Mouse (Mus musculus): ENCODE measurements around the gene Chtop. TPM values are rescaled to one million over a fixed set of nuclear protein-coding genes. Genes with fewer than 3 reads are reported as not detected.

Gene Chtop
- total and polyA plus RNA-seq, 3 experiments = 78.6 to 135 (median 97.0) TPM

GRCm38 (mm10) chr3:90537905-90538296, 28.6 kb upstream of the Chtop start:
- H3K4me3 ChIP-seq (ENCODE audit: low read depth, low read length) = no peak overlapping the region
- H3K4me1 ChIP-seq (ENCODE audit: insufficient read depth, low read depth, low read length) = no peaks in the 10 kb centered on the region
- H3K36me3 ChIP-seq (replicated peaks) = no peaks in the 10 kb centered on the region
- no peak for DNase-seq (ENCODE audit: low spot score)
- H3K27me3 ChIP-seq (ENCODE audit: insufficient read depth, low read length) = peaks cover 35% of the 10 kb centered on the region
- no peak for ATAC-seq (ENCODE audit: extremely low read depth, insufficient number of reproducible peaks, low FRiP score, poor library complexity, severe bottlenecking)
- H3K9me3 ChIP-seq (replicated peaks) = no peaks in the 10 kb centered on the region
- no peak for TF ChIP-seq GATA2 (IDR thresholded peaks at IDR 0.05; ENCODE audit: borderline replicate concordance, low read depth, low read length)
- TF ChIP-seq GATA1 (IDR thresholded peaks at IDR 0.05; ENCODE audit: borderline replicate concordance, low read length) = no peak
- no peak for TF ChIP-seq CTCF (IDR thresholded peaks at IDR 0.05; ENCODE audit: low read depth, low read length)
- no peak for TF ChIP-seq TAL1 (conservative IDR thresholded peaks at IDR 0.05; ENCODE audit: low read depth, low read length)
- no peak for TF ChIP-seq POLR2AphosphoS5 (IDR thresholded peaks at IDR 0.05; ENCODE audit: insufficient replicate concordance, low read depth, low read length)

GRCm38 (mm10) chr3:90537141-90537904, 28.0 kb upstream of the Chtop start, which contains the start of gene S100a16:
TSS of gene S100a16 (plus strand) at chr3:90537254.
- no peak within 1 kb of the TSS for H3K4me3 ChIP-seq (ENCODE audit: low read depth, low read length)
- no peaks in the 10 kb centered on the region for H3K9me3 ChIP-seq (replicated peaks)
- ATAC-seq (ENCODE audit: extremely low read depth, insufficient number of reproducible peaks, low FRiP score, poor library complexity, severe bottlenecking) (no peak), DNase-seq (ENCODE audit: low spot score) (no peak)
- H3K36me3 ChIP-seq (replicated peaks) = no peaks in the 10 kb centered on the region
- no peaks in the 10 kb centered on the region for H3K4me1 ChIP-seq (ENCODE audit: insufficient read depth, low read depth, low read length)
- peaks cover 30% of the 10 kb centered on the region for H3K27me3 ChIP-seq (ENCODE audit: insufficient read depth, low read length)
- no peak for TF ChIP-seq GATA2 (IDR thresholded peaks at IDR 0.05; ENCODE audit: borderline replicate concordance, low read depth, low read length)

DNA sequence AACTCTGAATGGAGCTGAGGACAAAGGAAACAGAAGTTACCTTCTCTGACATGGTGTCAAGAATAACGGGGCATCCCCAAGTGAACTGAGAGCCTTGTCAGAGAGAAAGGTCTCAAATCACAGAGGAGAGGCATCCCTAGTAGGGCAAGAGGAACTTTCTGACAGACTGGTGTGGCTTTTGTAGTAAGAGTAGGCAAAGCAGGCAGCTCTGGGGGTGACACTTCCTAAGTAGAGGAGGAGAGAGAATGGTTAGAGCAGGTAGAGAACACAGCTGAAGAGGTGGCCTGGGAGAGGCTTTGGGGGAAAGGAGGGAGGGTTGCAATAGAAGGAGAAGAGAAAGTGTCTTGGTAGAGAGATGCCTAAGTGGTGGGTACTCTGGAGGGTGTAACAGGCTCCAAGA, 26.1 kb upstream of the Chtop start:
- H3K4me3 ChIP-seq (ENCODE audit: low read depth, low read length) = no peak overlapping the region
- TF ChIP-seq GATA2 (IDR thresholded peaks at IDR 0.05; ENCODE audit: borderline replicate concordance, low read depth, low read length) (no peak), POLR2AphosphoS5 (IDR thresholded peaks at IDR 0.05; ENCODE audit: insufficient replicate concordance, low read depth, low read length) (no peak), CTCF (IDR thresholded peaks at IDR 0.05; ENCODE audit: low read depth, low read length) (no peak), GATA1 (IDR thresholded peaks at IDR 0.05; ENCODE audit: borderline replicate concordance, low read length) (no peak), TAL1 (conservative IDR thresholded peaks at IDR 0.05; ENCODE audit: low read depth, low read length) (no peak)
- H3K36me3 ChIP-seq (replicated peaks) = no peaks in the 10 kb centered on the region
- DNase-seq (ENCODE audit: low spot score) = no peak
- H3K4me1 ChIP-seq (ENCODE audit: insufficient read depth, low read depth, low read length) = no peaks in the 10 kb centered on the region
- ATAC-seq (ENCODE audit: extremely low read depth, insufficient number of reproducible peaks, low FRiP score, poor library complexity, severe bottlenecking) = no peak
- H3K27me3 ChIP-seq (ENCODE audit: insufficient read depth, low read length) = peaks cover 18% of the 10 kb centered on the region
- H3K9me3 ChIP-seq (replicated peaks) = no peaks in the 10 kb centered on the region

GRCm38 (mm10) chr3:90531713-90532112, 22.4 kb upstream of the Chtop start:
- Histone ChIP-seq H3K36me3 (replicated peaks) (no peaks in the 10 kb centered on the region), H3K4me1 (ENCODE audit: insufficient read depth, low read depth, low read length) (peaks cover 2% of the 10 kb centered on the region; the same call in 1 of the 2 replicates), H3K27me3 (ENCODE audit: insufficient read depth, low read length) (peaks cover 32% of the 10 kb centered on the region), H3K4me3 (ENCODE audit: low read depth, low read length) (no peak overlapping the region), H3K9me3 (replicated peaks) (no peaks in the 10 kb centered on the region)
- ATAC-seq (ENCODE audit: extremely low read depth, insufficient number of reproducible peaks, low FRiP score, poor library complexity, severe bottlenecking) = no peak
- no peak for TF ChIP-seq TAL1 (conservative IDR thresholded peaks at IDR 0.05; ENCODE audit: low read depth, low read length)
- no peak for TF ChIP-seq GATA1 (IDR thresholded peaks at IDR 0.05; ENCODE audit: borderline replicate concordance, low read length)
- TF ChIP-seq POLR2AphosphoS5 (IDR thresholded peaks at IDR 0.05; ENCODE audit: insufficient replicate concordance, low read depth, low read length) = no peak
- no peak for TF ChIP-seq GATA2 (IDR thresholded peaks at IDR 0.05; ENCODE audit: borderline replicate concordance, low read depth, low read length)
- TF ChIP-seq CTCF (IDR thresholded peaks at IDR 0.05; ENCODE audit: low read depth, low read length) = no peak
- DNase-seq (ENCODE audit: low spot score) = no peak

- Histone ChIP-seq H3K9me3 (replicated peaks) (no peaks in the 10 kb centered on the region), H3K4me3 (ENCODE audit: low read depth, low read length) (no peak overlapping the region), H3K27me3 (ENCODE audit: insufficient read depth, low read length) (peaks cover 39% of the 10 kb centered on the region), H3K36me3 (replicated peaks) (peaks cover 5% of the 10 kb centered on the region), H3K4me1 (ENCODE audit: insufficient read depth, low read depth, low read length) (peaks cover 9% of the 10 kb centered on the region)
- DNase-seq (ENCODE audit: low spot score) (no peak), ATAC-seq (ENCODE audit: extremely low read depth, insufficient number of reproducible peaks, low FRiP score, poor library complexity, severe bottlenecking) (no peak)
- no peak for TF ChIP-seq TAL1 (conservative IDR thresholded peaks at IDR 0.05; ENCODE audit: low read depth, low read length)
- no peak for TF ChIP-seq CTCF (IDR thresholded peaks at IDR 0.05; ENCODE audit: low read depth, low read length)
- TF ChIP-seq GATA1 (IDR thresholded peaks at IDR 0.05; ENCODE audit: borderline replicate concordance, low read length) = no peak
- TF ChIP-seq GATA2 (IDR thresholded peaks at IDR 0.05; ENCODE audit: borderline replicate concordance, low read depth, low read length) = no peak
- TF ChIP-seq POLR2AphosphoS5 (IDR thresholded peaks at IDR 0.05; ENCODE audit: insufficient replicate concordance, low read depth, low read length) = no peak
Observed at GRCm38 (mm10) chr3:90527291-90527873, 18.1 kb upstream of the Chtop start.

GRCm38 (mm10) chr3:90526580-90526979, 17.3 kb upstream of the Chtop start, which contains the start of gene S100a14:
TSS of gene S100a14 (plus strand) at chr3:90526856.
- Histone ChIP-seq H3K36me3 (replicated peaks) (peaks cover 5% of the 10 kb centered on the region), H3K27me3 (ENCODE audit: insufficient read depth, low read length) (peaks cover 33% of the 10 kb centered on the region), H3K9me3 (replicated peaks) (no peaks in the 10 kb centered on the region), H3K4me1 (ENCODE audit: insufficient read depth, low read depth, low read length) (peaks cover 9% of the 10 kb centered on the region), H3K4me3 (ENCODE audit: low read depth, low read length) (no peak within 1 kb of the TSS)
- ATAC-seq (ENCODE audit: extremely low read depth, insufficient number of reproducible peaks, low FRiP score, poor library complexity, severe bottlenecking) = no peak
- TF ChIP-seq GATA2 (IDR thresholded peaks at IDR 0.05; ENCODE audit: borderline replicate concordance, low read depth, low read length) (no peak), POLR2AphosphoS5 (IDR thresholded peaks at IDR 0.05; ENCODE audit: insufficient replicate concordance, low read depth, low read length) (no peak), TAL1 (conservative IDR thresholded peaks at IDR 0.05; ENCODE audit: low read depth, low read length) (no peak), GATA1 (IDR thresholded peaks at IDR 0.05; ENCODE audit: borderline replicate concordance, low read length) (no peak), CTCF (IDR thresholded peaks at IDR 0.05; ENCODE audit: low read depth, low read length) (no peak)
- no peak for DNase-seq (ENCODE audit: low spot score)

All from G1E (cell line).